Mouse (Mus musculus): ENCODE measurements at regions not wholly inside any gene's neighbourhood (a gene's known extent, or its start where the extent isn't known, plus 50 kb on each side); places are given as distances from the start of the nearest gene placed in this dataset.

GRCm38 (mm10) chr3:148321894-148322293 is 668.5 kb downstream of the Adgrl2 start:
- TF ChIP-seq CTCF (IDR thresholded peaks at IDR 0.05; ENCODE audit: control insufficient read depth, insufficient read depth, insufficient replicate concordance, low read depth, low read length) = no peak
- no peak for TF ChIP-seq POLR2A (IDR thresholded peaks at IDR 0.05; ENCODE audit: control insufficient read depth, low read depth, low read length)

Measured in testis, adult 2 months (tissue).